Mouse (Mus musculus) kidney, adult 2 months (tissue): ENCODE data around the gene Lrsam1.

ENCODE experiments used
- CTCF ChIP-seq: fragments of 200-500 bp; conservative IDR thresholded peaks from 2 replicates; pipeline ENCODE4 v1.5.1; 2011; ENCODE audit warnings: low read depth, mild to moderate bottlenecking, control low read depth, low read length, moderate library complexity, mixed read lengths; ENCODE audit not compliant: insufficient read depth, insufficient read length
- POLR2A ChIP-seq: fragments of 200-500 bp; IDR thresholded peaks from one replicate; pipeline ENCODE4 v1.6.1; 2011; ENCODE audit warnings: low read depth, low read length, control low read depth

DNA sequence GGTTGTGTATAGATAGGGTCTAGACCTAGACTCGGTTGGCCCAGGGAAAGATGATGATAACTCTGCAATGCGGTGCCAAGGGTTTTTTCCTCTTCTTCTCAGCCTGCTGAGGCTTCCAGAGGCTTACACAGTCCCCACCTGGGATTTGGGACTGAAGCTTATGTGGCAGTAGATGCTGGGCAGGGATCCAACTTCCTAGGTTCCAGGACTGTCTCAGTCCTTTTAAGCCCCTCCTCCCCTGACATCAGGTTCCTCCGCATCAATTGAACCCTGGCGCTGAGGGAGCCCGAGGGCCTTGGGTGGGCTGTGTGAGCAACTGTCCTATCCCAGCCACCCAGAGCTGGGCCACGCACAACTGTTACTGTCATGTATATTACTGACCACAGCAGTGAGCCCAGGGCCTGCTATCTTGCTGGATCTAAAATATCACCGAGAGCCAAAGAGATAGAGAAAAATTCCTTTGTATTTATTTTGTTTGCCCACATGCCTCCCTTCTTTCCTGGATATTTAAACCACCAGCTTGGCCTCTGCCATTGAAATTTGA lies 49.7 kb downstream of the Lrsam1 start:
- TF ChIP-seq CTCF (no peak), POLR2A (no peak)
